ENCODE assay signal across 11 mouse cellular contexts in the genomic region with DNA sequence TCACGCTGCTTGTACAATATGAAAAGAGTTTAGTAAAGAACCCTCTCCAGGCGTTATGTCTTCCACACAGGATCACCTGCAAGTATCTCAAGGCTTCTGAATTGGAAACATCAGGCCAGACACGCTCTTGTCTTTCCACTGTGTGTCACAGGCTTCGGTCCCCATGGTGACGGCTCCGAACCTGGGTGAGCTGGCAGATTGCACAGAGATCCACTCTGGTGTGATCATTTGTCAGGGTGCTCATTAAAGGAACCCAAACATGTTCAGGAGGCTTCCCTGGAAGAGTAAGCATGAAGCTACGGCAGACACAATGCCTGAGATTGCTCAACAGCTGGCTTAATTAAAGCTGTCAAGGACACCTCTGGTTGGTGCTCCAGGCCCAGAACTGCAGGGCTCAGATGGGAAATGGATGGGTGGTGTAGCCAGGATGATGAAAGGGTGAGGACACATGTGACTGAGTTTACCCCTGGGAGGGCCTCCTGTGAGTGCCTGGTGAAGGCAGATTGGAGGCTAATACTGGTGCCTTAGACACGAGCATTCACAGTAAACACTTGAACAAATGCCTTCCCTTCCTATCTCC.
DNase-seq lines count a peak whose midpoint lies in the region; ATAC-seq lines count a peak whose summit lies in the region.
"Had no signal": no experiment of that assay in that cellular context is flagged by ENCODE, and none has a peak within 500 bp of the region (broad histone marks: within the 10 kb centered on the region; RNA-seq: fewer than 3 reads in every experiment).

No protein-coding gene starts in this region.

- H3K4me3 ChIP-seq in neural tube, embryonic 14.5 days (ENCODE audit: low read depth, low read length) = no peak overlapping the region
- no peak overlapping the region for H3K4me3 ChIP-seq in limb, embryonic 10.5 days
- H3K4me3 ChIP-seq: stomach, embryonic 15.5 days had no signal

- H3K9ac ChIP-seq in neural tube, embryonic 14.5 days (replicated peaks; ENCODE audit: low read depth, low read length) = no peak overlapping the region
- H3K9ac ChIP-seq: stomach, embryonic 15.5 days had no signal

- H3K27me3 ChIP-seq in neural tube, embryonic 14.5 days (ENCODE audit: control insufficient read depth, insufficient read depth, low read length) = no peaks in the 10 kb centered on the region
- no peaks in the 10 kb centered on the region for H3K27me3 ChIP-seq in limb, embryonic 10.5 days (ENCODE audit: low read depth, poor library complexity, severe bottlenecking)
- H3K27me3 ChIP-seq: stomach, embryonic 15.5 days had no signal

- no peaks in the 10 kb centered on the region for H3K36me3 ChIP-seq in neural tube, embryonic 14.5 days (ENCODE audit: control insufficient read depth, insufficient read depth, low read length)
- no peaks in the 10 kb centered on the region for H3K36me3 ChIP-seq in limb, embryonic 10.5 days
- H3K36me3 ChIP-seq: stomach, embryonic 15.5 days had no signal

- WGBS in neural tube, embryonic 14.5 days = 57% methylated on average over 8 of the region's 8 CpGs
- WGBS in limb, embryonic 10.5 days = 70% methylated on average over 8 of the region's 8 CpGs

- 0 out of 2 replicates have a peak, but pooled peaks cover 5% of the 10 kb centered on the region for H3K4me1 ChIP-seq in neural tube, embryonic 14.5 days (ENCODE audit: control insufficient read depth, insufficient read depth, low read length)
- H3K4me1 ChIP-seq in limb, embryonic 10.5 days = peaks cover 8% of the 10 kb centered on the region
- H3K4me1 ChIP-seq: stomach, embryonic 15.5 days had no signal

- no peak overlapping the region for H3K4me2 ChIP-seq in neural tube, embryonic 14.5 days (ENCODE audit: low read depth, low read length)
- H3K4me2 ChIP-seq: heart, embryonic 11.5 days; stomach, embryonic 15.5 days had no signal

- DNase-seq in layer of hippocampus, adult 8-10 months (ENCODE audit: low spot score in 2 of 2) = peak; percentile 26 to 52
- no peak for DNase-seq in layer of hippocampus, postnatal 25 days (ENCODE audit: extremely low spot score in 1 of 2, low spot score in 1 of 2)
- DNase-seq in adrenal gland, postnatal 36 days = peak; percentile 33 to 57
- peak; percentile 39 to 54 for DNase-seq in frontal cortex, adult 2 months (ENCODE audit: extremely low spot score in 1 of 2, low spot score in 1 of 2)
- DNase-seq in limb, embryonic 10.5 days (ENCODE audit: low spot score) = no peak
- DNase-seq: embryo, embryonic 11 days had no signal

- peak; percentile 46; the same call in 1 of the 2 replicates for ATAC-seq in neural tube, embryonic 14.5 days (ENCODE audit: low read depth)
- no peak for ATAC-seq in granulocyte monocyte progenitor cell, adult 5-6 weeks (replicated peaks; ENCODE audit: poor library complexity, severe bottlenecking)
- ATAC-seq: lung, postnatal 0 days had no signal

- no peaks in the 10 kb centered on the region for H3K9me3 ChIP-seq in neural tube, embryonic 14.5 days (ENCODE audit: control insufficient read depth, low read length)
- no peaks in the 10 kb centered on the region for H3K9me3 ChIP-seq in limb, embryonic 10.5 days (replicated peaks)
- H3K9me3 ChIP-seq: stomach, embryonic 15.5 days had no signal

- H3K27ac ChIP-seq in neural tube, embryonic 14.5 days (ENCODE audit: low read depth, low read length) = no peak overlapping the region
- no peak overlapping the region for H3K27ac ChIP-seq in limb, embryonic 10.5 days
- H3K27ac ChIP-seq: stomach, embryonic 15.5 days had no signal

Comparison
In these comparisons a context has a peak if more than half of its experiments do, and no peak if none do; other contexts are left out.
1. DNase-seq: peak in layer of hippocampus, adult 8-10 months (2 of 2), adrenal gland, postnatal 36 days (2 of 2) and frontal cortex, adult 2 months (2 of 2); none in layer of hippocampus, postnatal 25 days (0 of 2) and limb, embryonic 10.5 days (single experiment).